Mouse (Mus musculus) splenic B cell, adult 2 months (primary cell): Measurements from ENCODE around the gene Rpl22.
A peak's percentile ranks its signal among the peaks of the same experiment; 100 is the strongest.

ENCODE experiments used
- DNase-seq: peaks from one replicate; pipeline ENCODE4 v3.0.0-alpha.2; 2011; ENCODE audit warnings: low read depth, low spot score
- H3K27me3 ChIP-seq: 2 replicates; pipeline ENCODE4 v1.6.1; 2012; ENCODE audit warnings: mild to moderate bottlenecking, low read length, moderate library complexity, mixed read lengths; ENCODE audit not compliant: control insufficient read depth, poor library complexity, insufficient read depth, severe bottlenecking
- H3K36me3 ChIP-seq: 2 replicates; pipeline ENCODE4 v1.6.1; 2012; ENCODE audit warnings: mild to moderate bottlenecking, low read length, moderate library complexity, mixed read lengths; ENCODE audit not compliant: control insufficient read depth, poor library complexity, insufficient read depth, severe bottlenecking

The Rpl22 gene

GRCm38 (mm10) chr4:152312186-152312585 lies 13.4 kb upstream of the Rpl22 start:
- no peak for DNase-seq
- H3K27me3 ChIP-seq = no peaks in the 10 kb centered on the region

GRCm38 (mm10) chr4:152313211-152313632 lies 12.3 kb upstream of the Rpl22 start:
- no peaks in the 10 kb centered on the region; the same call in 1 of the 2 replicates for H3K36me3 ChIP-seq
- no peaks in the 10 kb centered on the region for H3K27me3 ChIP-seq
- no peak for DNase-seq

More at GRCm38 (mm10) chr4:152312186-152312585, 13.4 kb upstream of the Rpl22 start:
- no peaks in the 10 kb centered on the region; the same call in 1 of the 2 replicates for H3K36me3 ChIP-seq

- no peak for DNase-seq
- Histone ChIP-seq H3K27me3 (no peaks in the 10 kb centered on the region), H3K36me3 (no peaks in the 10 kb centered on the region; the same call in 1 of the 2 replicates)
Measured at GRCm38 (mm10) chr4:152313934-152314333, 11.6 kb upstream of the Rpl22 start.

GRCm38 (mm10) chr4:152315498-152316213 lies 9.9 kb upstream of the Rpl22 start:
- DNase-seq = peak; percentile 27
- H3K27me3 ChIP-seq = no peaks in the 10 kb centered on the region
- no peaks in the 10 kb centered on the region for H3K36me3 ChIP-seq

GRCm38 (mm10) chr4:152317631-152318033 lies 7.9 kb upstream of the Rpl22 start:
- Histone ChIP-seq H3K27me3 (no peaks in the 10 kb centered on the region), H3K36me3 (no peaks in the 10 kb centered on the region)
- DNase-seq = no peak

- peak; percentile 71 for DNase-seq
- Histone ChIP-seq H3K36me3 (no peaks in the 10 kb centered on the region), H3K27me3 (no peaks in the 10 kb centered on the region)
Measured at GRCm38 (mm10) chr4:152318517-152319234, 6.9 kb upstream of the Rpl22 start, which contains the start of gene Rnf207. TSS of gene Rnf207 (minus strand) at chr4:152318993.

- DNase-seq = no peak
- no peaks in the 10 kb centered on the region for H3K36me3 ChIP-seq
- no peaks in the 10 kb centered on the region for H3K27me3 ChIP-seq
Measured at GRCm38 (mm10) chr4:152321464-152321863, 4.1 kb upstream of the Rpl22 start.

GRCm38 (mm10) chr4:152324641-152325562 lies 640 bp upstream of the Rpl22 start:
- no peak for DNase-seq
- H3K27me3 ChIP-seq = no peaks in the 10 kb centered on the region
- peaks cover 3% of the 10 kb centered on the region for H3K36me3 ChIP-seq

GRCm38 (mm10) chr4:152326543-152326942 lies 1.0 kb downstream of the Rpl22 start:
- DNase-seq = no peak
- peaks cover 9% of the 10 kb centered on the region for H3K36me3 ChIP-seq

GRCm38 (mm10) chr4:152328691-152329090 lies 3.1 kb downstream of the Rpl22 start:
- DNase-seq = peak; percentile 63
- H3K27me3 ChIP-seq = no peaks in the 10 kb centered on the region
- H3K36me3 ChIP-seq = peaks cover 11% of the 10 kb centered on the region

More at GRCm38 (mm10) chr4:152326543-152326942, 1.0 kb downstream of the Rpl22 start:
- no peaks in the 10 kb centered on the region for H3K27me3 ChIP-seq

GRCm38 (mm10) chr4:152332952-152333351 lies 7.4 kb downstream of the Rpl22 start:
- Histone ChIP-seq H3K36me3 (peaks cover 13% of the 10 kb centered on the region), H3K27me3 (no peaks in the 10 kb centered on the region)
- DNase-seq = peak; percentile 72

GRCm38 (mm10) chr4:152333587-152333986 lies 8.0 kb downstream of the Rpl22 start:
- H3K36me3 ChIP-seq = peaks cover 12% of the 10 kb centered on the region

GRCm38 (mm10) chr4:152337772-152338171 lies 12.2 kb downstream of the Rpl22 start:
- peaks cover 5% of the 10 kb centered on the region for H3K36me3 ChIP-seq
- DNase-seq = no peak
- H3K27me3 ChIP-seq = no peaks in the 10 kb centered on the region

More at GRCm38 (mm10) chr4:152333587-152333986, 8.0 kb downstream of the Rpl22 start:
- DNase-seq = no peak
- H3K27me3 ChIP-seq = no peaks in the 10 kb centered on the region
